Mouse (Mus musculus): ENCODE measurements at regions not wholly inside any gene's neighbourhood (a gene's known extent, or its start where the extent isn't known, plus 50 kb on each side); places are given as distances from the start of the nearest gene placed in this dataset.

DNA sequence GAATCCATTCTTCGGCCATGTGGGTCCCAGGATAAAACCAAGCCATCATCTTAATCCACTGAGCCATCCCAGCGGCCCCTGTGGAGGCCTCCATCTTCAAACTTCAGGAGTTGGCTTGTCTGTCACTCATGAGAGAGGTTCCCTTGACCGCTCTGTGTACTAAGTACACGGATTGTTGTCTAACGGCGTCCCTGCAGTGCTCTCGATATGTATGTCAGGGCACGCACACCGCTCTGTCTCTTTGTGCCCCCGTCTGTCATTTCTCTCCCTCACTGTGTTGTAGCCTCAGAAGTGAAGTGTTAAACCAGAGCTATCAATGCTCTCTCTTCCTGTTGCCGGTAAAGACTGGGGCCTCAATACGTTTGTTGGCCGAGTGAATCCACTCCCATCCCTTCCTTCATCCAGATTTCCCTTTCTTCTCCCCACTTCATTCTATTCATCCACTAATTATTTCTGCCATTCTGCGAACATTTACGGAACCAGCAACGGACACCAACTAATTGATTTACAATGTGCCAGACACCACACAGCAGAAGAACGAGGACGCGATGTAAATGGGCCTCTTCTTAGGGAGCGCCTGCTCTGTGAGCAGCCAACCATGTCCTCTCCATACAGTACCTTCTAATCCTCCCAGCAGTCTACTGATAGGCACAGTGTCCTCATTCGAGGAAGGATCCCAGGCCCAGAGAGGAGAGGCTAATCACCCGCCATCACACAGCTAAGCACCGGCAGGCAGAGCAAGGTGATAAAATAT is 199.6 kb downstream of the Gm11011 start:
- TF ChIP-seq CTCF (IDR thresholded peaks at IDR 0.05) (no peak), EP300 (IDR thresholded peaks at IDR 0.05; ENCODE audit: insufficient read depth, low read depth, low read length) (no peak), POLR2A (IDR thresholded peaks at IDR 0.05; ENCODE audit: insufficient read depth, low read depth, low read length) (no peak)

All from heart, adult 2 months (tissue).